Mouse (Mus musculus) cerebellum, postnatal 36 days (tissue): ENCODE measurements around the gene Gm3147.
"Not testable (repeated sequence)": the region's sequence is repeated elsewhere in the genome, so short reads cannot be mapped to it uniquely, and the experiment has no call there.

Source experiments
- DNase-seq, 2 experiments: peaks; one replicate each; pipeline ENCODE4 v3.0.0; 2021 to 2022; ENCODE audit warnings: mixed read lengths in 2 of 2

Gene Gm3147

DNA sequence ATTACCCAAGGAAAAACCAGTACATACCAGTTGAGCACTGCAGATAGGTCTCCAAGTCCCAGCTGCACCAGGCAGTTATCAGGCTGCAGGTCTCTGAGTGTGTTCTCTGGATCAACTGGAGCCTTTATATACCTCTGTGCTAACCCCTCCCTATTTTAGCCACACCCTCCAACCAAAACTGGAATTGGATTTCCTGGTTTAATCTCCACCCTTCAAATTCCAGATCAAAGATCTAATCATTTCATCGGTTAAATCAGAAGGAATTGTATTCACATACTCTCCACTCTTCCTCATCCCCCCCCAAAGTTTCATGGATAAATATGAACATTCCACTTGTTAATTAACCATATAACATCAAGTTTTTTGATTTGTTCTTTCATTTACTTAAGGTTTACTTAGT, at the start of gene Gm3147:
TSS of gene Gm3147 (minus strand) at position 101 of the 400 bp plus-strand sequence.
- not testable (repeated sequence) for DNase-seq

DNA sequence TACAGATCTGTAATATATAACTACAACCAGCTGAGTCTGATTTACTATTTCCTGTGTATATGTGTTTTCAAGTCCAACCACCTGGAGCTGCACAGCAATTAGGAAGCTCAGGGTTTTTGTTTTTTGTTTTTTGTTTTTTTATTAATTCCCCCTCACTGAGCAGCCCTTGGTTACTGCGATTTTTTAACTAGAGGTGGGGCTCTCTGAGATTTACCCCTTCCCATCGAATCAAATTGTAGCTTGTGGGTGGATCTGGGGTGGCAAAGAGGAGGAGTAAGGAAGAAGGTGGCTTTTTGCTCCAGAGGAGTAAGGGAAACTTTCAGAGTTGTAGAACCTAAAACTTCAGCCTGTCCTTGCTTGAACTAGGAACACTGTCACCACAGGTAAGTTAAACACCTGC, 31.9 kb upstream of the Gm3147 start, which contains the start of gene Gm6205:
TSS of gene Gm6205 (plus strand) at position 301 of the 400 bp plus-strand sequence.
- DNase-seq = not testable (repeated sequence)

DNA sequence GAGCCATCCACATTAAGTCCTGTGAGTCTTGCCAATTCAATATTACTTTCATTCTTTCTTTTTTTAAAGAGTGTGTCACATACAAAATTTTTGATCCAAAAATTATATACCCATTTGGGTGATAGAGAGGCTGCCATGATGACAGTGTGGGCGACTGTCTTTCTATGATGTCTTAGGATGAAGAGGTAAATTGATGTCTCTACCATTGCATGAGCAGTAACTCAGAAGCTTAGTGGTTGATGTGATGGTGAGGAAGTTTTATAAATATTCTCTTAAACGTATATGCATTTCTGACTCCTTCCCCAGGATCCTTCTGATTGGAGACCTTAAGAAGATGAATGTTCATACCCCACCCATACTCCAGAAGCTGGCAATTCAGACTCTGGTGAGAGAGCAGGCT, 7.5 kb upstream of the Gm3147 start, which contains the start of gene Gm6509:
TSS of gene Gm6509 (plus strand) at position 301 of the 400 bp plus-strand sequence.
- not testable (repeated sequence) for DNase-seq
